Mouse (Mus musculus) megakaryocyte-erythroid progenitor cell, adult 5-6 weeks (primary cell): ENCODE results near the gene Stmn1. TPM values are rescaled to one million over a fixed set of nuclear protein-coding genes. Genes with fewer than 3 reads are reported as not detected.
"Not testable (repeated sequence)": the region's sequence is repeated elsewhere in the genome, so short reads cannot be mapped to it uniquely, and the experiment has no call there.

Source experiments
- ATAC-seq: replicated peaks from 2 replicates; pipeline ENCODE4 v1.8.0; 2016; ENCODE audit warnings: mild to moderate bottlenecking, inconsistent platforms; ENCODE audit not compliant: severe bottlenecking, poor library complexity, low FRiP score, low TSS enrichment
- total RNA-seq, 2 experiments: library from RNA; stranded (forward) in 1 of 2; stranded (reverse) in 1 of 2; fragments of 200-1000, 215-1000 nt in 1 of 2; fragments of >200 nt in 1 of 2; fragmentation: Nextera tagmentation in 1 of 2; gene quantifications; 2 replicates each; pipeline ENCODE4 v1.2.3; 2014 to 2017

Gene Stmn1
- total RNA-seq, 2 experiments from 2014 or later = 836 to 1,264 TPM

GRCm38 (mm10) chr4:134483078-134483688 lies 15.1 kb downstream of the Stmn1 start:
- ATAC-seq = no peak

GRCm38 (mm10) chr4:134483696-134484095 lies 15.6 kb downstream of the Stmn1 start:
- ATAC-seq = no peak

- ATAC-seq = no peak
Observed at GRCm38 (mm10) chr4:134484231-134484630, 16.1 kb downstream of the Stmn1 start.

- ATAC-seq = no peak
Observed at GRCm38 (mm10) chr4:134485151-134485900, 17.2 kb downstream of the Stmn1 start.

GRCm38 (mm10) chr4:134488211-134488610 lies 20.1 kb downstream of the Stmn1 start:
- no peak for ATAC-seq

GRCm38 (mm10) chr4:134489986-134490665 lies 22.0 kb downstream of the Stmn1 start:
- no peak for ATAC-seq

GRCm38 (mm10) chr4:134491716-134492115 lies 23.6 kb downstream of the Stmn1 start:
- no peak for ATAC-seq

GRCm38 (mm10) chr4:134494161-134494560 lies 26.0 kb downstream of the Stmn1 start:
- ATAC-seq = not testable (repeated sequence)

- peak; percentile 81 for ATAC-seq
Observed at GRCm38 (mm10) chr4:134494780-134495545, 26.8 kb downstream of the Stmn1 start.

- no peak for ATAC-seq
Observed at GRCm38 (mm10) chr4:134495546-134495923, 27.4 kb downstream of the Stmn1 start.

GRCm38 (mm10) chr4:134496595-134497210 lies 28.6 kb downstream of the Stmn1 start, which contains the start of gene Paqr7:
Gene Paqr7, plus strand, starts transcription at chr4:134496697.
- ATAC-seq = peak; percentile 72

GRCm38 (mm10) chr4:134497223-134497622 lies 29.1 kb downstream of the Stmn1 start:
- no peak for ATAC-seq

- no peak for ATAC-seq
Observed at GRCm38 (mm10) chr4:134497986-134498731, 30.0 kb downstream of the Stmn1 start.

GRCm38 (mm10) chr4:134498983-134499382 lies 30.9 kb downstream of the Stmn1 start:
- ATAC-seq = not testable (repeated sequence)

- no peak for ATAC-seq
Observed at GRCm38 (mm10) chr4:134501095-134501494, 33.0 kb downstream of the Stmn1 start.

GRCm38 (mm10) chr4:134503686-134504357 lies 35.7 kb downstream of the Stmn1 start:
- ATAC-seq = peak; percentile 59

- no peak for ATAC-seq
Observed at GRCm38 (mm10) chr4:134505303-134505789, 37.2 kb downstream of the Stmn1 start.
